Mouse (Mus musculus): ENCODE data around the gene Polr3h. TPM values are rescaled to one million over a fixed set of nuclear protein-coding genes. Genes with fewer than 3 reads are reported as not detected.

The Polr3h gene
- polyA plus RNA-seq, 1 experiment from 2014 or later: 85.0 TPM

- Histone ChIP-seq H3K36me3 (ENCODE audit: control insufficient read depth, insufficient read depth, low read length) (peaks cover 13% of the 10 kb centered on the region), H3K9me3 (ENCODE audit: control insufficient read depth, low read length) (no peaks in the 10 kb centered on the region), H3K27me3 (replicated peaks; ENCODE audit: control insufficient read depth, insufficient read depth, low read length) (no peaks in the 10 kb centered on the region), H3K9ac (ENCODE audit: low read depth, low read length) (no peak overlapping the region), H3K4me3 (ENCODE audit: low read length) (no peak overlapping the region), H3K4me2 (ENCODE audit: low read depth, low read length) (no peak overlapping the region), H3K27ac (ENCODE audit: low read length) (no peak overlapping the region), H3K4me1 (ENCODE audit: control insufficient read depth, insufficient read depth, low read length) (no peaks in the 10 kb centered on the region; the same call in 1 of the 2 replicates)
- ATAC-seq: no peak
- WGBS: 86% methylated on average over 9 of the region's 9 CpGs
These were observed 79.3 kb downstream of the Polr3h start for GRCm38 (mm10) chr15:81846755-81847154.

DNA sequence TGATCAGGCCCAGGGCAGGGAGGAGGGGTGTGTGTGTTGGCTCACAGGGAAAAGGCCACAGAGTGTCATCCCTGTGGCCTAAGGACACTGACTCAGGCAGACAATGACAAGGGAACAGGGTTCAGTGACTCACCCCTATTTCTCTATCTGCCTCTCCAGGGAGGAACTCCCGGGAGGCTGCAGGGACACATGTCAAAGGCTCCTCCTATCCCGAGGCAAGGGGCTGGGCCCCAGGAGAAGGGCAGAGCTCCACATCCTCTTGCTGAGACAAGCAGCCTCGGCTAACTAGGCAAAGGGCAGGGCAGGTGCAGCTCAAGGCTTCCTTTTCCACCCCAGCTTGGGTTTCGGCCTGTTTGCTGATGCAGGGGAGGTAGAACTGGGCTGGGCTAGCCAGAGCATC, 80.3 kb downstream of the Polr3h start:
- Histone ChIP-seq H3K4me2 (ENCODE audit: low read depth, low read length) (no peak overlapping the region), H3K27ac (ENCODE audit: low read length) (peak overlapping the region; percentile 49), H3K36me3 (ENCODE audit: control insufficient read depth, insufficient read depth, low read length) (peaks cover 5% of the 10 kb centered on the region; the same call in 1 of the 2 replicates), H3K27me3 (replicated peaks; ENCODE audit: control insufficient read depth, insufficient read depth, low read length) (no peaks in the 10 kb centered on the region), H3K4me3 (ENCODE audit: low read length) (no peak overlapping the region), H3K4me1 (ENCODE audit: control insufficient read depth, insufficient read depth, low read length) (no peaks in the 10 kb centered on the region; the same call in 1 of the 2 replicates), H3K9me3 (ENCODE audit: control insufficient read depth, low read length) (no peaks in the 10 kb centered on the region), H3K9ac (ENCODE audit: low read depth, low read length) (no peak overlapping the region)
- ATAC-seq: peak; percentile 93
- 28% methylated on average over 4 of the region's 4 CpGs for WGBS

DNA sequence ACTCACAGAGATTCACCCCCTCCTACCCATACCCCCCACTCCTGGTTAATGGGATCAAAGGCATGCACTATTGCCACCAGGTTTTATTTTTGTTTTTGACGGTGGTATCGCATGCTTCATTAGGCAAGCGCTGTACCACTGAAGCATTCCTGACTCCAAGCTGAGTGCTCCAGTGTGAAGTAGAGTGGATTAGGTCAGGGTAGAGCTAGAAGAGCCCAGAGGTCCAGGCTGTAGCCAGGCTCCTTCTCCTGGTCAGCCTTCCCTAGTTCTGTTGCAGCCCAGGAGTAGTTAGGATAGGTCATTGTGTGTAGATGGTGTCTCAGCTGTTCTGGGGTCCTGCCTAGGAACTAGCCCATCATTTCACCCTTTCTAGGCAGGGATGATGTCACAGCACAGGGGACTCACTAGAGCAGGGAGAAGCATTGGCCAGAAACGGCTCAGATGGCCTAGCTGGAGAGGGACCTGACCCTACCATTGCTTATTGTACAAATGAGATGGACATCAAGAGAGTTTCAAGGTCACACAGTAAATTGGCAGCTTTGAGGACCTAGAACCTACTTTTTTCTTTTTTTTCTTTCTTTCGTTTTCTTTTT, 80.9 kb downstream of the Polr3h start:
- H3K9ac ChIP-seq (ENCODE audit: low read depth, low read length): no peak overlapping the region
- H3K4me3 ChIP-seq (ENCODE audit: low read length): no peak overlapping the region
- H3K36me3 ChIP-seq (ENCODE audit: control insufficient read depth, insufficient read depth, low read length): peaks cover 4% of the 10 kb centered on the region; the same call in 1 of the 2 replicates
- H3K9me3 ChIP-seq (ENCODE audit: control insufficient read depth, low read length): no peaks in the 10 kb centered on the region
- 79% methylated on average over 5 of the region's 5 CpGs for WGBS
- 0 out of 2 replicates have a peak, but pooled peaks cover under 1% of the 10 kb centered on the region for H3K4me1 ChIP-seq (ENCODE audit: control insufficient read depth, insufficient read depth, low read length)
- H3K27me3 ChIP-seq (replicated peaks; ENCODE audit: control insufficient read depth, insufficient read depth, low read length): no peaks in the 10 kb centered on the region
- ATAC-seq: no peak
- peak overlapping the region; percentile 49 for H3K27ac ChIP-seq (ENCODE audit: low read length)
- no peak overlapping the region for H3K4me2 ChIP-seq (ENCODE audit: low read depth, low read length)

- H3K27me3 ChIP-seq (replicated peaks; ENCODE audit: control insufficient read depth, insufficient read depth, low read length): no peaks in the 10 kb centered on the region
- H3K4me1 ChIP-seq (ENCODE audit: control insufficient read depth, insufficient read depth, low read length): peaks cover 9% of the 10 kb centered on the region
- no peak overlapping the region for H3K4me3 ChIP-seq (ENCODE audit: low read length)
- WGBS: 84% methylated on average over 7 of the region's 7 CpGs
- no peak overlapping the region for H3K9ac ChIP-seq (ENCODE audit: low read depth, low read length)
- no peak overlapping the region for H3K4me2 ChIP-seq (ENCODE audit: low read depth, low read length)
- H3K9me3 ChIP-seq (ENCODE audit: control insufficient read depth, low read length): no peaks in the 10 kb centered on the region
- H3K27ac ChIP-seq (ENCODE audit: low read length): no peak overlapping the region
- no peaks in the 10 kb centered on the region for H3K36me3 ChIP-seq (ENCODE audit: control insufficient read depth, insufficient read depth, low read length)
- ATAC-seq: no peak
These were observed 83.8 kb downstream of the Polr3h start for GRCm38 (mm10) chr15:81842275-81842674.

DNA sequence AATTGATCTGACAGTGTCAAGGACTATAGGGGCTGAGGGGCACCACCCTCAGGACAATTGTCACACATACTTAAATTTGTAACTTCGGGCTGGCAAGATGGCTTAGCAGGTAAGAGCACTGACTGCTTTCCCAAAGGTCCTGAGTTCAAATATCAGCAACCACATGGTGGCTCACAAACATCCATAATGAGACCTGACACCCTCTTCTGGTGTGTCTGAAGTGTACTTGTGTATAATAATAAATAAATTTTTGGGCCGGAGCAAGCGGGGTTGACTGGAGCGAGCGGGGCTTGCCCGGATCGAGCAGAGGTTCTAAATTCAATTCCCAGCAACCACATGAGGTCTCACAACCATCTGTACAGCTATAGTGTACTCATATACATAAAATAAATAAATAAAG, 85.7 kb downstream of the Polr3h start:
- no peak overlapping the region for H3K4me3 ChIP-seq (ENCODE audit: low read length)
- 88% methylated on average over 7 of the region's 7 CpGs for WGBS
- ATAC-seq: no peak

GRCm38 (mm10) chr15:81839634-81840033, 86.4 kb downstream of the Polr3h start:
- H3K4me2 ChIP-seq (ENCODE audit: low read depth, low read length): no peak overlapping the region
- WGBS: 59% methylated on average over 5 of the region's 5 CpGs
- peaks cover 29% of the 10 kb centered on the region for H3K4me1 ChIP-seq (ENCODE audit: control insufficient read depth, insufficient read depth, low read length)
- H3K36me3 ChIP-seq (ENCODE audit: control insufficient read depth, insufficient read depth, low read length): no peaks in the 10 kb centered on the region
- no peaks in the 10 kb centered on the region for H3K9me3 ChIP-seq (ENCODE audit: control insufficient read depth, low read length)
- no peaks in the 10 kb centered on the region for H3K27me3 ChIP-seq (replicated peaks; ENCODE audit: control insufficient read depth, insufficient read depth, low read length)
- no peak overlapping the region for H3K9ac ChIP-seq (ENCODE audit: low read depth, low read length)
- ATAC-seq: peak; percentile 27; the same call in 1 of the 2 replicates
- no peak overlapping the region for H3K4me3 ChIP-seq (ENCODE audit: low read length)
- H3K27ac ChIP-seq (ENCODE audit: low read length): no peak overlapping the region

More for the DNA sequence above, 85.7 kb downstream of the Polr3h start:
- no peak overlapping the region for H3K9ac ChIP-seq (ENCODE audit: low read depth, low read length)
- H3K4me1 ChIP-seq (ENCODE audit: control insufficient read depth, insufficient read depth, low read length): peaks cover 27% of the 10 kb centered on the region
- H3K36me3 ChIP-seq (ENCODE audit: control insufficient read depth, insufficient read depth, low read length): no peaks in the 10 kb centered on the region
- no peaks in the 10 kb centered on the region for H3K9me3 ChIP-seq (ENCODE audit: control insufficient read depth, low read length)
- H3K4me2 ChIP-seq (ENCODE audit: low read depth, low read length): no peak overlapping the region
- H3K27me3 ChIP-seq (replicated peaks; ENCODE audit: control insufficient read depth, insufficient read depth, low read length): no peaks in the 10 kb centered on the region
- H3K27ac ChIP-seq (ENCODE audit: low read length): no peak overlapping the region

- 68% methylated on average over 14 of the region's 14 CpGs for WGBS
These were observed 87.3 kb downstream of the Polr3h start for GRCm38 (mm10) chr15:81838554-81839235.

More at GRCm38 (mm10) chr15:81838554-81839235, 87.3 kb downstream of the Polr3h start:
- H3K9me3 ChIP-seq (ENCODE audit: control insufficient read depth, low read length): no peaks in the 10 kb centered on the region
- H3K27me3 ChIP-seq (replicated peaks; ENCODE audit: control insufficient read depth, insufficient read depth, low read length): no peaks in the 10 kb centered on the region
- no peak for ATAC-seq
- H3K9ac ChIP-seq (ENCODE audit: low read depth, low read length): no peak overlapping the region
- peaks cover 29% of the 10 kb centered on the region for H3K4me1 ChIP-seq (ENCODE audit: control insufficient read depth, insufficient read depth, low read length)
- no peak overlapping the region for H3K27ac ChIP-seq (ENCODE audit: low read length)
- no peaks in the 10 kb centered on the region for H3K36me3 ChIP-seq (ENCODE audit: control insufficient read depth, insufficient read depth, low read length)
- no peak overlapping the region for H3K4me2 ChIP-seq (ENCODE audit: low read depth, low read length)
- H3K4me3 ChIP-seq (ENCODE audit: low read length): no peak overlapping the region

Other genes starting within 250 kb of the Polr3h start
- gene Chadl, start 229.0 kb downstream of the Polr3h start, polyA plus RNA-seq (2015; fragmentation: Nextera tagmentation; extraction: Ambion mirVana): 1.7 and 2.2 TPM in 2 replicates
- 11.7 and 12.0 TPM in 2 replicates for gene Zc3h7b, start 181.2 kb downstream of the Polr3h start, polyA plus RNA-seq (2015; fragmentation: Nextera tagmentation; extraction: Ambion mirVana)
- gene Rangap1, start 180.7 kb downstream of the Polr3h start, polyA plus RNA-seq (2015; fragmentation: Nextera tagmentation; extraction: Ambion mirVana): 81.1 and 90.4 TPM in 2 replicates
- gene Tef, start 123.8 kb downstream of the Polr3h start, polyA plus RNA-seq (2015; fragmentation: Nextera tagmentation; extraction: Ambion mirVana): 12.5 and 14.5 TPM in 2 replicates
- gene Tob2, start 67.4 kb downstream of the Polr3h start, polyA plus RNA-seq (2015; fragmentation: Nextera tagmentation; extraction: Ambion mirVana): 25.3 and 28.6 TPM in 2 replicates
- gene Phf5a, start 54.3 kb downstream of the Polr3h start, polyA plus RNA-seq (2015; fragmentation: Nextera tagmentation; extraction: Ambion mirVana): 119 and 122 TPM in 2 replicates
- 288 and 307 TPM in 2 replicates for gene Aco2, start 53.9 kb downstream of the Polr3h start, polyA plus RNA-seq (2015; fragmentation: Nextera tagmentation; extraction: Ambion mirVana)
- 11.2 and 12.4 TPM in 2 replicates for gene Csdc2, start 10.5 kb upstream of the Polr3h start, polyA plus RNA-seq (2015; fragmentation: Nextera tagmentation; extraction: Ambion mirVana)
- 21.5 and 22.1 TPM in 2 replicates for gene Pmm1, start 34.7 kb upstream of the Polr3h start, polyA plus RNA-seq (2015; fragmentation: Nextera tagmentation; extraction: Ambion mirVana)
- gene 1700029P11Rik, start 54.3 kb upstream of the Polr3h start, polyA plus RNA-seq (2015; fragmentation: Nextera tagmentation; extraction: Ambion mirVana): not detected in 2 replicates
- 72.1 and 78.4 TPM in 2 replicates for gene Xrcc6, start 61.6 kb upstream of the Polr3h start, polyA plus RNA-seq (2015; fragmentation: Nextera tagmentation; extraction: Ambion mirVana)
- gene Desi1, start 107.6 kb upstream of the Polr3h start, polyA plus RNA-seq (2015; fragmentation: Nextera tagmentation; extraction: Ambion mirVana): 17.1 and 19.6 TPM in 2 replicates
- 215 and 246 TPM in 2 replicates for gene Snu13, start 121.4 kb upstream of the Polr3h start, polyA plus RNA-seq (2015; fragmentation: Nextera tagmentation; extraction: Ambion mirVana)
- not detected in 2 replicates for gene 4930407I10Rik, start 132.9 kb upstream of the Polr3h start, polyA plus RNA-seq (2015; fragmentation: Nextera tagmentation; extraction: Ambion mirVana)
- gene Mei1, start 143.8 kb upstream of the Polr3h start, polyA plus RNA-seq (2015; fragmentation: Nextera tagmentation; extraction: Ambion mirVana): not detected in 2 replicates
- 9.8 and 11.6 TPM in 2 replicates for gene Ccdc134, start 201.7 kb upstream of the Polr3h start, polyA plus RNA-seq (2015; fragmentation: Nextera tagmentation; extraction: Ambion mirVana)
- 138 and 141 TPM in 2 replicates for gene Srebf2, start 220.9 kb upstream of the Polr3h start, polyA plus RNA-seq (2015; fragmentation: Nextera tagmentation; extraction: Ambion mirVana)

Measured in intestine, embryonic 16.5 days (tissue).